Mouse (Mus musculus) small intestine, adult 2 months (tissue): ENCODE data around the gene Nabp1.

Experiments
- CTCF ChIP-seq: fragments of 200-500 bp; IDR thresholded peaks from 2 replicates; pipeline ENCODE4 v1.5.1; 2012; ENCODE audit warnings: low read depth, mild to moderate bottlenecking, control low read depth, inconsistent platforms, low read length, moderate library complexity, mixed read lengths; ENCODE audit not compliant: insufficient replicate concordance, insufficient read length; ENCODE audit errors: extremely low read depth
- POLR2A ChIP-seq: fragments of 200-500 bp; IDR thresholded peaks from 2 replicates; pipeline ENCODE4 v1.6.1; 2012; ENCODE audit warnings: low read depth, mild to moderate bottlenecking, control low read depth, inconsistent platforms, low read length, moderate library complexity

DNA sequence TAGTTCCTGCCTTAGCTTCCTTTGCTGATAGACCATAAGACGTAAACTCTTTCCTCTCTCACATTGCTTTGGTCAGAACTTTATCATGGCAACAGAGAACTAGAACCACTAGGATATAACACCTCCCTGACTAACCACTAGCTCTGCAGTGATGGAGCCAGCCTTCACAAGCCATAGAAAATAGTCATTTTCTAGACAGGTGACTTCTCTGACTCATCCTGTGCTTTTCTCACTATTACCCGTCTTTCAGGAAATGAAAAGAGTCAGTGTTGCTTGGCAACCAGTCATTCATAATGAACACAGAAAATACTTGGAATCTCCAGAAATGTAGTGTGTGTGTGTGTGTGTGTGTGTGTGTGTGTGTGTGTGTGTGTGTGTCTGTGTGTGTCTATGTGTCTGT, 29.4 kb downstream of the Nabp1 start:
- TF ChIP-seq CTCF (no peak), POLR2A (no peak)
